Mouse (Mus musculus): ENCODE measurements at regions not wholly inside any gene's neighbourhood (a gene's known extent, or its start where the extent isn't known, plus 50 kb on each side); places are given as distances from the start of the nearest gene placed in this dataset.
A peak's percentile ranks its signal among the peaks of the same experiment; 100 is the strongest.

GRCm38 (mm10) chr6:126349905-126350304 is 183.2 kb upstream of the Ntf3 start:
- TF ChIP-seq CTCF (IDR thresholded peaks at IDR 0.05) = no peak
- Histone ChIP-seq H3K9me3 (ENCODE audit: low read length) (no peaks in the 10 kb centered on the region), H3K4me3 (ENCODE audit: low read depth, low read length) (no peak overlapping the region), H3K27me3 (ENCODE audit: insufficient read depth, low read length) (no peaks in the 10 kb centered on the region), H3K36me3 (ENCODE audit: insufficient read depth, low read length) (no peaks in the 10 kb centered on the region), H3K4me2 (ENCODE audit: low read depth, low read length, poor library complexity, severe bottlenecking) (no peak overlapping the region), H3K4me1 (ENCODE audit: insufficient read depth, low read length) (no peaks in the 10 kb centered on the region), H3K9ac (replicated peaks; ENCODE audit: low read length, poor library complexity, severe bottlenecking) (no peak overlapping the region), H3K27ac (ENCODE audit: low read depth, low read length) (no peak overlapping the region)
- ATAC-seq (ENCODE audit: low FRiP score) (no peak), DNase-seq (ENCODE audit: low spot score) (peak; percentile 29)
- WGBS = 40% methylated on average over 2 of the region's 2 CpGs

DNA sequence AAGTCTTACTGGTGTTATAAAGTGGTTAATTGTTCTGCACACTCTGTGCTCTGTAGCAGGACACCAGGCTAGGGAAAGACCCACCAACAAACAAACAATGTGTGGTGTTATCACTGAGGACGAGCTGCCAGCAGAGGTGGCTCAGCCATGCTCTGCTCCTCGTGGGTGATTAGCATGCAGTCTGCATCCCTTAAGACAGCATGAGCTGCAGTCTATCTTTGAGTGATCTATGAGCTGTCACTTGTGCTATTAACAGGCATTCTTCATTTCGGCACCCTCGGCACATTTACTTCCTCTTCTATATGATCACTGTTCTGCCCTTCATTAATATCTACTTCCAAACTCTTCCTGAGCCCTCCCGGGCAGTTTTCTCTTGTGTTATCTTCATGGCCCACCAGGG is 178.5 kb upstream of the Ntf3 start:
- Histone ChIP-seq H3K27ac (ENCODE audit: low read depth, low read length) (no peak overlapping the region), H3K9me3 (ENCODE audit: low read length) (no peaks in the 10 kb centered on the region), H3K4me1 (ENCODE audit: insufficient read depth, low read length) (no peaks in the 10 kb centered on the region), H3K4me2 (ENCODE audit: low read depth, low read length, poor library complexity, severe bottlenecking) (no peak overlapping the region), H3K9ac (replicated peaks; ENCODE audit: low read length, poor library complexity, severe bottlenecking) (no peak overlapping the region), H3K27me3 (ENCODE audit: insufficient read depth, low read length) (no peaks in the 10 kb centered on the region), H3K36me3 (ENCODE audit: insufficient read depth, low read length) (no peaks in the 10 kb centered on the region), H3K4me3 (ENCODE audit: low read depth, low read length) (no peak overlapping the region)
- TF ChIP-seq CTCF (IDR thresholded peaks at IDR 0.05) = no peak
- DNase-seq (ENCODE audit: low spot score) (peak; percentile 35), ATAC-seq (ENCODE audit: low FRiP score) (no peak)
- 63% methylated on average over 5 of the region's 5 CpGs for WGBS

DNA sequence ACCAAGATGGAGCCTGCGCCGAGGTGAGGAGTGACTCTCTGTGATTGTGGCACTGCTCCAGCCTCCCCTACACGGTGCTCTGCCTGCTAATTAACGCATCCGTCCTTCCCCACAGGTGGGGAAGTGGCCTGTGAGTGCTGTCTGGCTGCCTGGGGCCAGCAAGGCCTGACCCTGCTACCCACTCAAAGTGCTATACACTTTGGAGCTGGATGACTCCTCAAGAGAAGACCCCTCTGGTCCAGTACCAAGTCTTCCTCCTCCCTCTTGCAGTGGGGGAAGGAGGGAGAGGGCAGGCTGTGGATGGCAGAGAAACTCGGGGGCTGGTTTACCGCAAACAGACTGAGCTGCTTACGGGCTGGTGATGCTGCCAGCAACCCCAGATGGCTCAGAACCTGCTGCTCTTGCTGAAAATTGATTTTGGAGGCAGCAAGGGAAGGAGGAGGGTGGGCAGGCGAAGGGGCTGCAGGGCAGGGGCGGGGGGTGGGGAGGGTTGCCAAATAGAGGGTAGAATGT is 173.4 kb upstream of the Ntf3 start:
- no peak for TF ChIP-seq CTCF (IDR thresholded peaks at IDR 0.05)
- no peak overlapping the region for H3K4me3 ChIP-seq (ENCODE audit: low read depth, low read length)
- H3K27me3 ChIP-seq (ENCODE audit: insufficient read depth, low read length) = no peaks in the 10 kb centered on the region
- no peak overlapping the region for H3K27ac ChIP-seq (ENCODE audit: low read depth, low read length)
- 54% methylated on average over 10 of the region's 10 CpGs for WGBS
- H3K4me1 ChIP-seq (ENCODE audit: insufficient read depth, low read length) = no peaks in the 10 kb centered on the region
- H3K9ac ChIP-seq (replicated peaks; ENCODE audit: low read length, poor library complexity, severe bottlenecking) = no peak overlapping the region
- no peak overlapping the region for H3K4me2 ChIP-seq (ENCODE audit: low read depth, low read length, poor library complexity, severe bottlenecking)
- H3K36me3 ChIP-seq (ENCODE audit: insufficient read depth, low read length) = no peaks in the 10 kb centered on the region
- no peaks in the 10 kb centered on the region for H3K9me3 ChIP-seq (ENCODE audit: low read length)
- ATAC-seq (ENCODE audit: low FRiP score) (peak; percentile 34; the same call in 1 of the 2 replicates), DNase-seq (ENCODE audit: low spot score) (peak; percentile 83)

- TF ChIP-seq CTCF (IDR thresholded peaks at IDR 0.05) = no peak
- no peaks in the 10 kb centered on the region for H3K27me3 ChIP-seq (ENCODE audit: insufficient read depth, low read length)
- ATAC-seq (ENCODE audit: low FRiP score) = no peak
- no peaks in the 10 kb centered on the region for H3K9me3 ChIP-seq (ENCODE audit: low read length)
- 93% methylated on average over 8 of the region's 8 CpGs for WGBS
- H3K4me2 ChIP-seq (ENCODE audit: low read depth, low read length, poor library complexity, severe bottlenecking) = no peak overlapping the region
- no peak for DNase-seq (ENCODE audit: low spot score)
- no peak overlapping the region for H3K4me3 ChIP-seq (ENCODE audit: low read depth, low read length)
- no peak overlapping the region for H3K9ac ChIP-seq (replicated peaks; ENCODE audit: low read length, poor library complexity, severe bottlenecking)
- no peaks in the 10 kb centered on the region for H3K36me3 ChIP-seq (ENCODE audit: insufficient read depth, low read length)
- H3K27ac ChIP-seq (ENCODE audit: low read depth, low read length) = no peak overlapping the region
- H3K4me1 ChIP-seq (ENCODE audit: insufficient read depth, low read length) = no peaks in the 10 kb centered on the region
These were observed 171.0 kb upstream of the Ntf3 start for GRCm38 (mm10) chr6:126337711-126338110.

DNA sequence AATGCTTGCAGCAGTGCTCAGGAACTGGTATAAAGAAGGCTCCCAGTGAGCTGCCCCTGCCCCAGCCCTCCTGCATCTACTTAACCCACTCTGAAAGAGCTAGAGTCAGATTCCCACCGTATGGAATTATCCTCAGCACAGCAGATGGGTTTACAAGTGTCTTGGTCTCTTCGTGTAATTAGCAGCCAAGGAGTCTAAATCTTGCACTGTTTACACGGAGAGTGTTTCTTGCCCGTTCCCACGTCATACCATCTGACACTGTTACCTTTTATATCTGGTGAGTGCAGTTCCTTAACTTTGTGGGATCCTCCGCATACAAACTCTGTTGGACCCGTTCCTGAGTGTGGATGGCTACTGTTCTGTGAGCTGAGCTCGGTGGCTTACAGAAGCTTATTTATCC is 167.5 kb upstream of the Ntf3 start:
- H3K4me1 ChIP-seq (ENCODE audit: insufficient read depth, low read length) = no peaks in the 10 kb centered on the region
- no peak overlapping the region for H3K4me3 ChIP-seq (ENCODE audit: low read depth, low read length)
- no peak for ATAC-seq (ENCODE audit: low FRiP score)
- H3K9ac ChIP-seq (replicated peaks; ENCODE audit: low read length, poor library complexity, severe bottlenecking) = no peak overlapping the region
- no peaks in the 10 kb centered on the region for H3K27me3 ChIP-seq (ENCODE audit: insufficient read depth, low read length)
- H3K4me2 ChIP-seq (ENCODE audit: low read depth, low read length, poor library complexity, severe bottlenecking) = no peak overlapping the region
- H3K9me3 ChIP-seq (ENCODE audit: low read length) = no peaks in the 10 kb centered on the region
- no peak for DNase-seq (ENCODE audit: low spot score)
- no peak overlapping the region for H3K27ac ChIP-seq (ENCODE audit: low read depth, low read length)
- TF ChIP-seq CTCF (IDR thresholded peaks at IDR 0.05) = no peak
- no peaks in the 10 kb centered on the region for H3K36me3 ChIP-seq (ENCODE audit: insufficient read depth, low read length)
- WGBS = 72% methylated on average over 8 of the region's 8 CpGs

DNA sequence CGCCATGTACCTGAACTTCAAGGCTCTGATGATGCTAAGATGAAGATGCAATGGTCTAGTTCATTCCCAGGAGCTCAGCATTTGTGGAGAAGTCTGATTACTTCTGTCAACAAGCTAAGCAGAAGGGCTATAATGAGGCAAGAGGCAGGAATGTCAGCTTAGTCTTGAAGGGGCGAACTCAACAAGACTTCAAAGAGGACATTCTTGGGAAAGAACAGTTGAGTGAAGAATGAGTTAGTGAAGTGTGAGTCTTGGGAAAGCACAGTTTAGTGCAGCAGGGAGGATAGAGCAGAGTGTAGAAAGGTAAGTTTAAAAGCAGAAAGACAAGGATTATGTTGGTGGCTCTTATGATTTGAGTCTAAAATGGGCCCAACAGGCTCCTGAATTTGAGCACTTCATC is 160.5 kb upstream of the Ntf3 start:
- no peak overlapping the region for H3K9ac ChIP-seq (replicated peaks; ENCODE audit: low read length, poor library complexity, severe bottlenecking)
- no peak for ATAC-seq (ENCODE audit: low FRiP score)

More for the DNA sequence above, 160.5 kb upstream of the Ntf3 start:
- H3K4me2 ChIP-seq (ENCODE audit: low read depth, low read length, poor library complexity, severe bottlenecking) = no peak overlapping the region
- TF ChIP-seq CTCF (IDR thresholded peaks at IDR 0.05) = no peak
- no peaks in the 10 kb centered on the region for H3K9me3 ChIP-seq (ENCODE audit: low read length)
- no peaks in the 10 kb centered on the region for H3K4me1 ChIP-seq (ENCODE audit: insufficient read depth, low read length)
- whole genome bisulfite sequencing = 82% methylated on average over 2 of the region's 2 CpGs
- no peak overlapping the region for H3K4me3 ChIP-seq (ENCODE audit: low read depth, low read length)
- no peak overlapping the region for H3K27ac ChIP-seq (ENCODE audit: low read depth, low read length)
- no peaks in the 10 kb centered on the region for H3K36me3 ChIP-seq (ENCODE audit: insufficient read depth, low read length)
- H3K27me3 ChIP-seq (ENCODE audit: insufficient read depth, low read length) = no peaks in the 10 kb centered on the region
- no peak for DNase-seq (ENCODE audit: low spot score)

All from midbrain, postnatal 0 days (tissue).